Mouse (Mus musculus): ENCODE results near the gene Sufu.

GRCm38 (mm10) chr19:46483701-46484328, 87.1 kb downstream of the Sufu start:
- TF ChIP-seq CTCF (IDR thresholded peaks at IDR 0.05; ENCODE audit: low read depth, low read length) (no peak), POLR2AphosphoS5 (IDR thresholded peaks at IDR 0.05; ENCODE audit: insufficient replicate concordance, low read depth, low read length) (no peak), GATA1 (IDR thresholded peaks at IDR 0.05; ENCODE audit: borderline replicate concordance, low read length) (no peak), TAL1 (conservative IDR thresholded peaks at IDR 0.05; ENCODE audit: low read depth, low read length) (no peak), GATA2 (IDR thresholded peaks at IDR 0.05; ENCODE audit: borderline replicate concordance, low read depth, low read length) (no peak)
